Mouse (Mus musculus) adrenal gland, postnatal 4 days (tissue): ENCODE measurements at regions not wholly inside any gene's neighbourhood (a gene's known extent, or its start where the extent isn't known, plus 50 kb on each side); places are given as distances from the start of the nearest gene placed in this dataset.
A peak's percentile ranks its signal among the peaks of the same experiment; 100 is the strongest.

Experiments used
- DNase-seq, 2 experiments: peaks; one replicate each; pipeline ENCODE4 v3.0.0; 2021 to 2022; ENCODE audit warnings: low spot score in 2 of 2, mixed read lengths in 2 of 2

GRCm38 (mm10) chr16:87295727-87296126, 58.3 kb upstream of the N6amt1 start:
- DNase-seq, result no peak

GRCm38 (mm10) chr16:87292826-87293225, 61.2 kb upstream of the N6amt1 start:
- no peak for DNase-seq

DNA sequence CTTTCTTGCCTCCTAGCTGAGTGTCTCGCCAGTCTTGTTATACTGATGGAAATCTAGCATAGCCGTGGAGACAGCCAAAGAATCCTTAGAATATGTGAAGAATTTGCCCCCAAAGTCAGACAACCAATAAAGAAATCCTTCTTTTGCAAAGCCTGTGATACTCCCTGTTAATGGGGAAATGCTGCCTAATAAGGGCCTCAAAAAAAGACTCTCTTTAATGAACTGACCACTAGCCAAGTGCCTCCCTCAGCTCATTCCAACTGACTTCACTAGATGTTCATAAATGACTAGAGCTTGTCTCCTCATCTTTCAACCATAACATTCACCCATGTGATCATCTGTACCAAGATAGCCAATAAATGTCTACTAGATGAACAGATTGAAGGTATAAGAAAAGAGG, 62.3 kb upstream of the N6amt1 start:
- no peak for DNase-seq

- no peak for DNase-seq
Measured at GRCm38 (mm10) chr16:87285639-87286038, 68.3 kb upstream of the N6amt1 start.

DNA sequence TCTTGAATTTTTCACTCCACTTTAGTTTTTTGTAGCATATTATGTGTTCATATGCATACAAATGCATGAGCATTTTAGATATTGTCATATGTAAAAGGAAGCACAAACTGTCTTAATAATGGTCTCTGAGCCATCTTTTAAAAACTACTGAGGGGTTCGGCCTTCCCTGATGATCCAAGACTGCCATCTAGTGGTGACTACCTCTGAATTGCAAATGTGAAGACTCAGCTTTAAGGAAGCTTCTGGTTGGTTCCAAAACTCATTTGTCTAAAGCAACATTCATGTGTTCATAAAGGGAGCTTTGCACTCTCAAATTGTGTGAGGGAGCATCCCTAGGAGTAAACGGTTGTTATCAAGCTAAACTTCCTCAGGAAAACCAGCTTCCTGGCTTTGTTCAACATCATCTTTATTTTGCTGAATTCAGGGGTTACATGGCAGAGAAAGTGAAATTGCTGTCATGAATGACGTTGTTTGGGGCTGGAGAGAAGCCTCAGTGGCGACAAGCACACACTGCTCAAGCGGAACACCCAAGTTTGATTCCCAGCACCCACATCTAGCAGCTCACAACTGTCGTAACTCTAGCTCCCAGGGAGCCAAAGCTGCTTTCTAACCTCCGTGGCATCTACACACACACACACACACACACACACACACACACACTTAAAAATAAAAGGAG, 69.0 kb upstream of the N6amt1 start:
- no peak for DNase-seq

GRCm38 (mm10) chr16:87278518-87278917, 75.5 kb upstream of the N6amt1 start:
- no peak for DNase-seq

DNA sequence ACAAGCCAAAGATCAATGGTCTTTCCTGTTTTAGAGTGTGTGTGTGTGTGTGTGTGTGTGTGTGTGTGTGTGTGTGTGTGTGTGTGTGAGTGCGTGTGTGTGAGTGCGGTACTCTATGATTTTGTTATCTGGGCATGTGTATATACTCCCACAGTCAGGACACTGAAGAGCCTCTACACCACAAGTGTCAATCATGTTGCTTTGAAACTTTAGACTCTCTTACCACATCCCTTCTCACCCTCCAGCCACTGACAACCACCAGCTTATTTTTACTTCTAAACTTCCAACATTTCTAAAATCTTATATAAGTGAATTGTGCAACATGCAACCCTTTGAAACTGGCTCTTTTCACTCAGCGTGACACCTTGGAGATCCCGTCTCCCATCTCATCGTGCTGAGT, 81.6 kb upstream of the N6amt1 start:
- no peak for DNase-seq

GRCm38 (mm10) chr16:87267954-87268804, 85.8 kb upstream of the N6amt1 start:
- DNase-seq, result no peak

DNA sequence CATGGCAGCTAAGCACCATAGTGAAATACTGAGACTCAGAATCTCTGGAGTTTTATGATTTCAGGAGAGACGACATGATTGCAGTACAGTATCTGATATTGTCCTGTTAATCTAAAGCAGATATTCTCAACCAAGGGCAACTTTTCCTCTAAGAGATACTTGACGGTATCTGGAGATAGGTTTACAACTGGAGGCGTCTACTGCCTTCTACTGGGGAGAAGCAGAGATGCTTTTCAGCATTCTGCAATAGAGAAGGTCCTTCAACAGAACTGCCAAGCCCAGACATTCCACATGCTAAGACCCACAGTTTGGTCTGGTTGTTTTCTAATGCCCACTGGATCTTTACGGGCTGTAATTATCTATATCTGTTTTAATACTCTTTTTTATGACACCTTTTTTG, 86.5 kb upstream of the N6amt1 start:
- DNase-seq, result no peak

GRCm38 (mm10) chr16:87263571-87263970, 90.4 kb upstream of the N6amt1 start:
- peak in 1 of 2 experiments; percentile 32 for DNase-seq

GRCm38 (mm10) chr16:87263041-87263440, 90.9 kb upstream of the N6amt1 start:
- DNase-seq, result no peak

GRCm38 (mm10) chr16:87262497-87262896, 91.5 kb upstream of the N6amt1 start:
- DNase-seq, result no peak

DNA sequence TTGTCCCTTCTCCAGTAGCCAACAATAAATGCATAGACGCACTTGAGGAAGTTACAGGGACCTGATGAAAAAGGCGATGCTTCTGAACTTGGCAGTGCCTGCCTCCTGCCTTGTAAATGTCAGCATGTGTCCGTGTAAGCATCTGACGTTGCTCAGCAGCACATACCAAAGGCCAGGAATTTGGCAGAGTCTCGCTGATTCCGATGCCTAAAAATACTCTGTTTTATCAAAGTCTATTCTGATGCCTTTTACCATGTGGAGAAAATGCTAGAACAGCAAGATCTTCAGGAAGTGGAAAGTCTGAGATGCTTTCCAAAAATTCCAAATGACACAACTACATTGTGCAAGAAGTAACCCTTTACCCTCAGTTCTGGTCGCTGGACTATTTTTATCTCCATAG, 92.5 kb upstream of the N6amt1 start:
- DNase-seq, result no peak

DNA sequence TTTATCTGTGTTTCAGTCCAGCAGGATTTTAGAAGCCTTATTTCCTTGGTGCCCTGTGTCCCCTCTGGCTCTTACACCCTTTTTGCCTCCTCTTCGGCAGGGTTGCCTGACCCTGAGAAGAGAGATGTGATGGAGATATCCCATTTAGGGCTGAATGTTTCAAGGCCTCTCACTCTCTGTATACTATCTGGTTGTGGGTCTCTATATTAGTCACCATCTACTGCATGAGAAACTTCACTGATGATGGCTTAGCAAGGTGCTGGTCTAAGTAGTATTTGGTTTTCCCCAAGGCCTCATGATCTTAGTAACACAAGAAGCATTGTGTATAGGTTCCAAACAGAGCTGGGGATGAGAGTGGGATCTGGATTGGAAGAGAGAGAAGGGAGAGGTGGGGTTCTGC, 99.2 kb upstream of the N6amt1 start:
- no peak for DNase-seq

- no peak for DNase-seq
Measured at GRCm38 (mm10) chr16:87250531-87250930, 103.5 kb upstream of the N6amt1 start.

DNA sequence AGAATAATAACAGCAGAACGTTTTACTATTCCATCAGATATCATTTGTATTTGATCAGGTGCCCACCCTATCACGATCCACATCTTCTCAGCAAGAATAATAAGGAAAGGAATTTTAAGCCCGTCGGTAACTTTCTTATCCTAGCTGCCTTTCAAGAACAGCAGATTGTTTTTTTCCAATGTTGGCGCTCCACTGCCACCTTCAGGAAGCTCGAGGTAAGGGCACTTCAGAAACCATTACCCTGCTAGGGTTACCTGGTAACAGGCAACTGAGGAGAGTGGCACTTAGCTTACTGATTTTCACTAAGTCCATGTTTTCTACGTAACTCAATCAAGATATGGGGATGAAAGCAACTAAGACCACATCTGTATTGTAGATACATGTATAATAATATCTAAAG, 104.1 kb upstream of the N6amt1 start:
- DNase-seq, result no peak

GRCm38 (mm10) chr16:87248501-87249030, 105.4 kb upstream of the N6amt1 start:
- peak in 1 of 2 experiments; percentile 19 for DNase-seq

DNA sequence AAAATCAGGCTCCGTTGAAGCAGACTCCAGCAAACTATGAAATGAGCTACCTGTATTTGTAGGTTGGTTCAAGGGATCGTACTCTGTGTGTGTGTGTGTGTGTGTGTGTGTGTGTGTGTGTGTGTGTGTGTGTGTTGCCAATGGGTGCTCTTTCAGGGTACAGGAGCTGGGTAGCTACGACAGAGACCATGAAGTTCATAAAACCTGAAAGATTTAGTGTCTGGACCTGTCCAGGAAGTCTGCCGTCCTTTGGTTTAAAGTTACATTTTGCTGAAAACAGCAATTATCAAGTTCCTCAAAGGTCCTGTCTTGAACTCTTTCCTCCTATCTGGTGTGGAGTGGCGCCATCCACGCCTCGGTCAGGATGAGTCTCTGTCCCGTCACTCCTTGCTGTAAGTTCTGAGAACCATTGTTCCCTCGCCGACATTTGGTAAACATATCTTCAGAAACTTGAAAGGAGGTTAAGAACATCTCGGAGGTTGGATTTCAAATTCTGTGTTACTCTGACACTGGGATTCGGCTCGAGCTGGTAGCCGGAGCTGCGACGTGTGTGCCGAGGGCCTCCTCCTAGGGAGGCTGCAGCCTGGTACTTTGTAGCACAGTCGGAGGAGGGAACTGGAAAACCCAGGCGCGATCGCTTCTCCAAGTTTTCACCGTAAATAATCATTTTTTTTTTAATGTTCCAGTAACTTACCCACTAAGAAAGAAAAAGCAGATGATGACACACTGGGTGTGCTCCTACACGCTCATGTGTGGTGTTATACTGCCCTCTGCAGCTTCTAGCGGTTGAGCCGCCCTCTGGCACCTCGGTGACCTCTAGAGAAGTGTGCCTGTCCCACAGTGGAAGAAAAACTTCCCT, 107.8 kb upstream of the N6amt1 start:
- DNase-seq, result peak in 1 of 2 experiments; percentile 34

GRCm38 (mm10) chr16:87245441-87245840, 108.5 kb upstream of the N6amt1 start:
- no peak for DNase-seq

DNA sequence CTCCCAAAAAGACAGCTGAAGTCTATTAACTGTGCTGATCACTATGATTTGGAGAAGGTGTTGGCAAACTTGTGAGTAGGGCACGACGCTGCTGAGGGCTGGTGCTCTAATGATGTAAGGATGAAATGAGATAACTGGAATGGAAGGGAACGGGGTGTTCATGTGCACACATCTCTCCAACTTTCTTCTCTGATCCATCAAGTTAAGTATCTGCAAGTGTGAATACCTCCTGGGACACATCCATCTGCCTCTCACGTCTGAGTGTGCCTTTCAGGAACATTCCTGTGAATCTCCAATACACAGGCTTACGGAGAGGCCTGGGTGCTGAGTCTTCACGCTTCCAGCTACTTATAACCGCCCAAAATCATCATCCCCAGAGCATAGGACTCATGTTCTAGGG, 112.0 kb upstream of the N6amt1 start:
- DNase-seq, result no peak

DNA sequence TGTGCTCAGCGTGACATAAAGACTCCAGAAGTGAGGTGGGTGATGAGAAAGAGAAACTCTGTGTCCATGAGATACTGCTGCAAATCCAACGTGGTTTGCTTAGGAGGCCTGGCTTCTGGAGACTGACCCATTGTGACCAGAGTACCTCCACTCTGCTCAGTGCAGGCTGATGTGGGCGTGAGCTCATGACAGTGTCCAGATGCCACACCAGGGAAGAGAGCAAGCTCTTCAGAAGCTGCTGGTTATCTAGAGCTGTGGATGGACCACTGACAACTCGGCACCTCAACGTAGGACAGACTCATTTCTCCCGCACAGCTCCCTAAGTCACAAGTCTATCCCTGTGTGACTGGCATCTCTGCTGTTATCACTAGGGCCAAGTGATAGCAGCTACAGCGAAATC, 114.9 kb upstream of the N6amt1 start:
- no peak for DNase-seq
